Mouse (Mus musculus): ENCODE data around the gene Smim6. TPM values are rescaled to one million over a fixed set of nuclear protein-coding genes. Genes with fewer than 3 reads are reported as not detected.

Gene Smim6
- total RNA-seq (2023) = not detected

DNA sequence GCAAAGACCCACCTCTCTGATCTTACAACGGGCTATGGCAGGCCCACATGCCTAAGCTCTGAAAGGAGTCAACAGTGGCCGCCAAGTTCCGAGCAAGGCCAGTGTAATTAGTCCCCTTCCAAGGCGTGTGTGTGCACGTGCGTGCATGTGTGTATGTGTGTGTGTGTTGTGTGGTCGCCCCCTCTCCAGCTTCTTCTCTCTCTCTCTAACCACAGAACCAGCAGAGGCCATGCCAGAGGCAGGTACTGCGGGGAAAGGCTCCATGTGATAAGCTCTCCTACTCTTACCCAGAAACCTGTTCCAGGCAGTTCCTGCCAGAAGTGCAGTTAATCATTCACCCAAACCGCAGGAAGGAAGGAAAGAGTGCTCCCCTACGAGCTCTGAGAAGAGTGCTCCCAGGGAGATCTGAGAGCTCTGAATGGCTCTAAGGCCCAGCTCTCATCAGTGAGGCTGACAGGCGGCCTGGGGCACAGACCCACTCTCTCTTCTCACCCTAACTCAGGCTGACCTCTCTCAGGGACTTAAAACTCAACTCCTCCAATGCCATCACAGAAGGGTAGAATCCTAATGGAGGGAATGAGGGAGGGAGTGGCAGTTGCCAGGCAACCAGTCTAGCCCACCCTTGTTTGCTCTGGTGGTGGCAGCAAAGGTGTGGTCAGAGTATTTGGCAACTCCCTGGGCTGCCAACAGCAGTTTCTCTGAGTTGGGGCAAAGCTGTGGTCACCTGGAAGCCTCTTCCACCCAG is at the start of gene Smim6:
Smim6 (plus strand) TSS at position 386 of the 745 bp plus-strand sequence.

DNA sequence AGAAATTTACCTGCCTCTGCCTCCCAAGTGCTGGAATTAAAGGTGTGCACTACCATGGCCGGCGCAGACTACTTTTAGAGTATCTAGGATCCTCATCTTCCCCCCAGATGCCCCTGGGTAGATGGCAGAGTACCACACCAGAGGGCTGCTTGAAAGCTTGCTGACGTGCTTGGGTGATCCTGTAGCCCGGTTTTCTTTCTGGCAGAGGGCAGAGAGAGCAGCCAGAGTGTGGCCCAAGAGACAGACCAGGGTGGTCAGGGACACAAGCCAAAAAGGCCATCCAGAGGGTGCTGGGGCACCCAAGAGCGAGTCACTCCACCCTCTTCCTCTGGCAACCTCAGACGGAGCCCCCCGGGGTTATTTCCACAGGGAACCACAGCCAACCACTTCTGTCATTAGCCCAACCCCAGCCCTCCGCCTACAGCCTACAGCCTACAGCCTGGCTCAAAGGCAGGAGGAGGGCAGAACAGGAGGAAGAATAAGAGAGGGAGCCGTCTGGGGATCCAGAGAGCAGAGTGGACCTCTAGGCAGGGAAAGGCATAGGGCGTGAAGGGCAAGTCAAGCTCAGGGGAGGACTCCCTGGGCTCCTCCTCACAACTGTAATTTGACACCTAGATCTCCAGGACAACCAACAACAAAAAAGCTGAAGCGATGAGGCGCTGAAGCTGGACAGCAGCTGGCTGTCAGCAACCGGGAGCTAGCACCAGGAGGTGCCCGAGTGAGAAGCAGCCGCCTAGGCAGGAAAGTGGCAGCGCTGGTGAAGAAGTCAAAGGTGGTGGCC is 12.1 kb upstream of the Smim6 start, which contains the start of gene Smim5:
Smim5 (plus strand) TSS at position 481 of the 781 bp plus-strand sequence.

GRCm38 (mm10) chr11:115933108-115933746 is 21.4 kb downstream of the Smim6 start, which contains the start of the genes Sap30bp and Recql5:
Sap30bp (plus strand) TSS chr11:115933282.
Recql5 (minus strand) TSS chr11:115933477.

Other genes with a start within 250 kb of the Smim6 start
- 140 TPM for gene Grb2, start 203.4 kb upstream of the Smim6 start, total RNA-seq (2023)
- 45.5 TPM for gene Tmem94, start 146.6 kb upstream of the Smim6 start, total RNA-seq (2023)
- 1.1 TPM for gene Caskin2, start 98.4 kb upstream of the Smim6 start, total RNA-seq (2023)
- 16.3 TPM for gene Tsen54, start 97.3 kb upstream of the Smim6 start, total RNA-seq (2023)
- 24.1 TPM for gene Llgl2, start 88.0 kb upstream of the Smim6 start, total RNA-seq (2023)
- gene Myo15b, start 53.6 kb upstream of the Smim6 start, total RNA-seq (2023) = not detected
- not detected for gene Smim5, start 12.1 kb upstream of the Smim6 start, total RNA-seq (2023)
- gene Sap30bp, start 21.3 kb downstream of the Smim6 start, total RNA-seq (2023) = 56.8 TPM
- gene Recql5, start 21.5 kb downstream of the Smim6 start, total RNA-seq (2023) = 18.0 TPM
- not detected for gene Itgb4, start 62.7 kb downstream of the Smim6 start, total RNA-seq (2023)
- gene Galk1, start 100.7 kb downstream of the Smim6 start, total RNA-seq (2023) = 12.6 TPM
- gene H3f3b, start 115.9 kb downstream of the Smim6 start, total RNA-seq (2023) = 1,542 TPM
- 62.9 TPM for gene Unk, start 118.3 kb downstream of the Smim6 start, total RNA-seq (2023)
- 71.6 TPM for gene Unc13d, start 165.9 kb downstream of the Smim6 start, total RNA-seq (2023)
- 192 TPM for gene Wbp2, start 175.0 kb downstream of the Smim6 start, total RNA-seq (2023)
- 0.73 TPM for gene Trim47, start 215.2 kb downstream of the Smim6 start, total RNA-seq (2023)
- 30.5 TPM for gene Trim65, start 219.1 kb downstream of the Smim6 start, total RNA-seq (2023)
- 49.6 TPM for gene Mrpl38, start 226.9 kb downstream of the Smim6 start, total RNA-seq (2023)